Mouse (Mus musculus) heart, adult 9 months (tissue): Measurements from ENCODE around the gene Hcn2.

Experiments
- DNase-seq, 2 experiments: peaks; one replicate each; pipeline ENCODE4 v3.0.0; 2022; ENCODE audit warnings: low spot score in 2 of 2

Hcn2 gene

GRCm38 (mm10) chr10:79708668-79709067, 7.8 kb upstream of the Hcn2 start:
- DNase-seq, result no peak

GRCm38 (mm10) chr10:79709307-79709706, 7.1 kb upstream of the Hcn2 start:
- DNase-seq, result no peak

GRCm38 (mm10) chr10:79712029-79712428, 4.4 kb upstream of the Hcn2 start:
- DNase-seq, result no peak

GRCm38 (mm10) chr10:79712499-79713126, 3.8 kb upstream of the Hcn2 start:
- peak in 1 of 2 experiments; percentile 70 for DNase-seq

GRCm38 (mm10) chr10:79713163-79713562, 3.3 kb upstream of the Hcn2 start:
- no peak for DNase-seq

GRCm38 (mm10) chr10:79714996-79715395, 1.4 kb upstream of the Hcn2 start:
- DNase-seq, result no peak

- DNase-seq, result no peak
These were observed 538 bp downstream of the Hcn2 start for GRCm38 (mm10) chr10:79716988-79717355.

- no peak for DNase-seq
These were observed 1.4 kb downstream of the Hcn2 start for GRCm38 (mm10) chr10:79717640-79718357.

GRCm38 (mm10) chr10:79721089-79721488, 4.7 kb downstream of the Hcn2 start:
- DNase-seq, result no peak

- DNase-seq, result no peak
These were observed 6.6 kb downstream of the Hcn2 start for GRCm38 (mm10) chr10:79723047-79723446.

- no peak for DNase-seq
These were observed 7.3 kb downstream of the Hcn2 start for GRCm38 (mm10) chr10:79723692-79724091.

GRCm38 (mm10) chr10:79726090-79726489, 9.7 kb downstream of the Hcn2 start:
- no peak for DNase-seq

- no peak for DNase-seq
These were observed 12.2 kb downstream of the Hcn2 start for GRCm38 (mm10) chr10:79728323-79729249.

GRCm38 (mm10) chr10:79729357-79729965, 13.0 kb downstream of the Hcn2 start:
- peak in 1 of 2 experiments; percentile 53 for DNase-seq

GRCm38 (mm10) chr10:79732500-79732899, 16.1 kb downstream of the Hcn2 start:
- no peak for DNase-seq

GRCm38 (mm10) chr10:79733847-79734246, 17.4 kb downstream of the Hcn2 start:
- DNase-seq, result no peak

- no peak for DNase-seq
These were observed 18.9 kb downstream of the Hcn2 start for GRCm38 (mm10) chr10:79735361-79735760.

GRCm38 (mm10) chr10:79736706-79737105, 20.3 kb downstream of the Hcn2 start:
- no peak for DNase-seq

- DNase-seq, result no peak
These were observed 21.8 kb downstream of the Hcn2 start for GRCm38 (mm10) chr10:79738259-79738658.

- no peak for DNase-seq
These were observed 22.8 kb downstream of the Hcn2 start for GRCm38 (mm10) chr10:79739234-79739633.

GRCm38 (mm10) chr10:79740863-79741262, 24.4 kb downstream of the Hcn2 start:
- DNase-seq, result no peak

GRCm38 (mm10) chr10:79743161-79743560, 26.7 kb downstream of the Hcn2 start:
- no peak for DNase-seq
